Mouse (Mus musculus): ENCODE data around the gene Hbp1. TPM values are rescaled to one million over a fixed set of nuclear protein-coding genes. Genes with fewer than 3 reads are reported as not detected.
A peak's percentile ranks its signal among the peaks of the same experiment; 100 is the strongest.

Hbp1 gene
- polyA plus RNA-seq, 1 experiment from 2014 or later: 95.6 TPM

GRCm38 (mm10) chr12:31977613-31978195, 27.4 kb upstream of the Hbp1 start:
- no peak overlapping the region for H3K4me2 ChIP-seq (replicated peaks)
- no peak overlapping the region for H3K4me3 ChIP-seq
- no peak overlapping the region for H3K9ac ChIP-seq
- H3K4me1 ChIP-seq: peaks cover 14% of the 10 kb centered on the region; the same call in 1 of the 2 replicates
- H3K27me3 ChIP-seq: no peaks in the 10 kb centered on the region
- H3K9me3 ChIP-seq (replicated peaks): no peaks in the 10 kb centered on the region
- no peaks in the 10 kb centered on the region for H3K36me3 ChIP-seq
- 58% methylated on average over 12 of the region's 12 CpGs for WGBS
- H3K27ac ChIP-seq: no peak overlapping the region
- no peak for ATAC-seq (ENCODE audit: low FRiP score)

- no peak for ATAC-seq (ENCODE audit: low FRiP score)
- 57% methylated on average over 7 of the region's 7 CpGs for WGBS
- H3K27ac ChIP-seq: no peak overlapping the region
These were observed 26.2 kb upstream of the Hbp1 start for GRCm38 (mm10) chr12:31976544-31976943.

GRCm38 (mm10) chr12:31973473-31974172, 23.3 kb upstream of the Hbp1 start:
- Histone ChIP-seq H3K9me3 (replicated peaks) (no peaks in the 10 kb centered on the region), H3K27ac (no peak overlapping the region), H3K4me3 (no peak overlapping the region), H3K27me3 (no peaks in the 10 kb centered on the region), H3K4me1 (peaks cover 14% of the 10 kb centered on the region; the same call in 1 of the 2 replicates), H3K4me2 (replicated peaks) (no peak overlapping the region), H3K9ac (no peak overlapping the region), H3K36me3 (peaks cover 3% of the 10 kb centered on the region; the same call in 1 of the 2 replicates)
- 64% methylated on average over 13 of the region's 13 CpGs for WGBS
- ATAC-seq (ENCODE audit: low FRiP score): peak; percentile 86

More at GRCm38 (mm10) chr12:31976544-31976943, 26.2 kb upstream of the Hbp1 start:
- no peak overlapping the region for H3K4me3 ChIP-seq
- H3K9me3 ChIP-seq (replicated peaks): no peaks in the 10 kb centered on the region
- no peak overlapping the region for H3K4me2 ChIP-seq (replicated peaks)
- H3K9ac ChIP-seq: no peak overlapping the region
- peaks cover under 1% of the 10 kb centered on the region; the same call in 1 of the 2 replicates for H3K36me3 ChIP-seq
- H3K4me1 ChIP-seq: peaks cover 14% of the 10 kb centered on the region; the same call in 1 of the 2 replicates
- no peaks in the 10 kb centered on the region for H3K27me3 ChIP-seq

GRCm38 (mm10) chr12:31971547-31971946, 21.2 kb upstream of the Hbp1 start:
- ATAC-seq (ENCODE audit: low FRiP score): no peak
- H3K4me2 ChIP-seq (replicated peaks): no peak overlapping the region
- peaks cover 5% of the 10 kb centered on the region; the same call in 1 of the 2 replicates for H3K4me1 ChIP-seq

GRCm38 (mm10) chr12:31969111-31969510, 18.8 kb upstream of the Hbp1 start:
- Histone ChIP-seq H3K9ac (no peak overlapping the region), H3K4me2 (replicated peaks) (no peak overlapping the region), H3K9me3 (replicated peaks) (no peaks in the 10 kb centered on the region), H3K27ac (no peak overlapping the region), H3K4me3 (no peak overlapping the region), H3K36me3 (peaks cover 3% of the 10 kb centered on the region; the same call in 1 of the 2 replicates), H3K27me3 (no peaks in the 10 kb centered on the region), H3K4me1 (peaks cover 5% of the 10 kb centered on the region; the same call in 1 of the 2 replicates)
- 36% methylated on average over 1 of the region's 1 CpGs for WGBS
- no peak for ATAC-seq (ENCODE audit: low FRiP score)

More at GRCm38 (mm10) chr12:31971547-31971946, 21.2 kb upstream of the Hbp1 start:
- Histone ChIP-seq H3K4me3 (no peak overlapping the region), H3K9ac (no peak overlapping the region), H3K27me3 (no peaks in the 10 kb centered on the region), H3K9me3 (replicated peaks) (no peaks in the 10 kb centered on the region), H3K36me3 (peaks cover 3% of the 10 kb centered on the region; the same call in 1 of the 2 replicates), H3K27ac (no peak overlapping the region)
- WGBS: 85% methylated on average over 8 of the region's 8 CpGs

- H3K27ac ChIP-seq: no peak overlapping the region
- no peaks in the 10 kb centered on the region for H3K4me1 ChIP-seq
- peak; percentile 29; the same call in 1 of the 2 replicates for ATAC-seq (ENCODE audit: low FRiP score)
- H3K9ac ChIP-seq: no peak overlapping the region
- H3K36me3 ChIP-seq: peaks cover 6% of the 10 kb centered on the region; the same call in 1 of the 2 replicates
- no peaks in the 10 kb centered on the region for H3K27me3 ChIP-seq
- 7% methylated on average over 2 of the region's 2 CpGs for WGBS
- no peak overlapping the region for H3K4me3 ChIP-seq
- H3K4me2 ChIP-seq (replicated peaks): no peak overlapping the region
- no peaks in the 10 kb centered on the region for H3K9me3 ChIP-seq (replicated peaks)
These were observed 17.2 kb upstream of the Hbp1 start for GRCm38 (mm10) chr12:31967536-31967935.

- no peak overlapping the region for H3K9ac ChIP-seq
- H3K36me3 ChIP-seq: peaks cover 6% of the 10 kb centered on the region; the same call in 1 of the 2 replicates
- H3K9me3 ChIP-seq (replicated peaks): no peaks in the 10 kb centered on the region
- no peak for ATAC-seq (ENCODE audit: low FRiP score)
- no peak overlapping the region for H3K4me2 ChIP-seq (replicated peaks)
- H3K4me3 ChIP-seq: no peak overlapping the region
- H3K27me3 ChIP-seq: no peaks in the 10 kb centered on the region
- no peaks in the 10 kb centered on the region for H3K4me1 ChIP-seq
- no peak overlapping the region for H3K27ac ChIP-seq
- 83% methylated on average over 4 of the region's 4 CpGs for WGBS
These were observed 16.1 kb upstream of the Hbp1 start for GRCm38 (mm10) chr12:31966405-31966804.

GRCm38 (mm10) chr12:31965517-31966212, 15.3 kb upstream of the Hbp1 start:
- no peak for ATAC-seq (ENCODE audit: low FRiP score)
- 91% methylated on average over 12 of the region's 12 CpGs for WGBS
- peaks cover 5% of the 10 kb centered on the region; the same call in 1 of the 2 replicates for H3K36me3 ChIP-seq
- no peak overlapping the region for H3K27ac ChIP-seq
- no peaks in the 10 kb centered on the region for H3K4me1 ChIP-seq
- no peaks in the 10 kb centered on the region for H3K9me3 ChIP-seq (replicated peaks)
- H3K27me3 ChIP-seq: no peaks in the 10 kb centered on the region
- H3K9ac ChIP-seq: no peak overlapping the region
- H3K4me3 ChIP-seq: no peak overlapping the region
- H3K4me2 ChIP-seq (replicated peaks): no peak overlapping the region

GRCm38 (mm10) chr12:31964074-31964473, 13.7 kb upstream of the Hbp1 start:
- Histone ChIP-seq H3K4me3 (no peak overlapping the region), H3K4me2 (replicated peaks) (no peak overlapping the region), H3K27ac (no peak overlapping the region), H3K4me1 (no peaks in the 10 kb centered on the region), H3K27me3 (no peaks in the 10 kb centered on the region), H3K9me3 (replicated peaks) (no peaks in the 10 kb centered on the region), H3K36me3 (peaks cover 5% of the 10 kb centered on the region; the same call in 1 of the 2 replicates), H3K9ac (no peak overlapping the region)
- WGBS: 82% methylated on average over 6 of the region's 6 CpGs
- no peak for ATAC-seq (ENCODE audit: low FRiP score)

- Histone ChIP-seq H3K4me1 (no peaks in the 10 kb centered on the region), H3K9me3 (replicated peaks) (no peaks in the 10 kb centered on the region), H3K27ac (no peak overlapping the region), H3K9ac (no peak overlapping the region), H3K36me3 (no peaks in the 10 kb centered on the region), H3K4me2 (replicated peaks) (no peak overlapping the region), H3K27me3 (no peaks in the 10 kb centered on the region), H3K4me3 (no peak overlapping the region)
- no peak for ATAC-seq (ENCODE audit: low FRiP score)
- WGBS: 91% methylated on average over 4 of the region's 4 CpGs
These were observed 5.5 kb upstream of the Hbp1 start for GRCm38 (mm10) chr12:31955843-31956242.

GRCm38 (mm10) chr12:31950659-31951031, 310 bp upstream of the Hbp1 start:
- peak overlapping the region; percentile 91 for H3K4me3 ChIP-seq
- H3K9me3 ChIP-seq (replicated peaks): no peaks in the 10 kb centered on the region
- H3K27ac ChIP-seq: peak overlapping the region; percentile 69
- peak overlapping the region; percentile 57 for H3K4me2 ChIP-seq (replicated peaks)
- H3K36me3 ChIP-seq: no peaks in the 10 kb centered on the region
- WGBS: 7% methylated on average over 9 of the region's 9 CpGs
- no peak for ATAC-seq (ENCODE audit: low FRiP score)
- H3K9ac ChIP-seq: peak overlapping the region; percentile 5; the same call in 1 of the 2 replicates
- no peaks in the 10 kb centered on the region for H3K4me1 ChIP-seq
- no peaks in the 10 kb centered on the region for H3K27me3 ChIP-seq

GRCm38 (mm10) chr12:31949193-31949741, 1.1 kb downstream of the Hbp1 start:
- H3K27ac ChIP-seq: peak overlapping the region; percentile 99
- H3K4me2 ChIP-seq (replicated peaks): peak overlapping the region; percentile 48
- H3K4me1 ChIP-seq: no peaks in the 10 kb centered on the region
- no peaks in the 10 kb centered on the region for H3K36me3 ChIP-seq
- H3K27me3 ChIP-seq: no peaks in the 10 kb centered on the region
- no peaks in the 10 kb centered on the region for H3K9me3 ChIP-seq (replicated peaks)
- peak; percentile 88 for ATAC-seq (ENCODE audit: low FRiP score)
- under 1% methylated on average over 54 of the region's 58 CpGs for WGBS
- H3K9ac ChIP-seq: peak overlapping the region; percentile 96
- peak overlapping the region; percentile 91 for H3K4me3 ChIP-seq
